9 mouse cellular contexts compared by ENCODE assay signal in genomic region chr4:72049638-72050454, GRCm38 (mm10).
DNase-seq lines count a peak whose midpoint lies in the region; ATAC-seq lines count a peak whose summit lies in the region.
"Had no signal": no experiment of that assay in that cellular context is flagged by ENCODE, and none has a peak within 500 bp of the region (broad histone marks: within the 10 kb centered on the region; RNA-seq: fewer than 3 reads in every experiment).

No protein-coding gene starts in this region.

- no peaks in the 10 kb centered on the region for H3K4me1 ChIP-seq in hindbrain, embryonic 11.5 days (replicated peaks; ENCODE audit: control insufficient read depth, insufficient read depth, low read length)
- peaks cover 6% of the 10 kb centered on the region; the same call in 1 of the 2 replicates for H3K4me1 ChIP-seq in midbrain, embryonic 11.5 days (ENCODE audit: control insufficient read depth, insufficient read depth, low read length)
- H3K4me1 ChIP-seq: limb, embryonic 10.5 days had no signal

- H3K36me3 ChIP-seq in hindbrain, embryonic 11.5 days (ENCODE audit: control insufficient read depth, insufficient read depth, low read length): no peaks in the 10 kb centered on the region
- no peaks in the 10 kb centered on the region for H3K36me3 ChIP-seq in midbrain, embryonic 11.5 days (ENCODE audit: control insufficient read depth, insufficient read depth, low read length)
- H3K36me3 ChIP-seq: G1E; limb, embryonic 10.5 days had no signal

- DNase-seq in R1 (ENCODE audit: low read depth, low spot score): peak; percentile 15
- peak; percentile 72 for DNase-seq in embryo, embryonic 10 days (ENCODE audit: low spot score)
- peak; percentile 56 for DNase-seq in hindbrain, embryonic 11.5 days (ENCODE audit: low spot score)
- DNase-seq in midbrain, embryonic 11.5 days (ENCODE audit: low spot score, missing footprints): peak; percentile 95
- DNase-seq in frontal cortex, adult 2 months (ENCODE audit: extremely low spot score in 1 of 2, low spot score in 1 of 2): no peak
- DNase-seq in right cerebral cortex, adult 18-20 months: no peak
- no peak for DNase-seq in kidney, adult 9 months

- no peak overlapping the region for H3K9ac ChIP-seq in hindbrain, embryonic 11.5 days (ENCODE audit: low read depth, low read length)
- H3K9ac ChIP-seq in midbrain, embryonic 11.5 days (ENCODE audit: low read length): no peak overlapping the region

- H3K9me3 ChIP-seq in hindbrain, embryonic 11.5 days (ENCODE audit: control insufficient read depth, low read length): no peaks in the 10 kb centered on the region
- H3K9me3 ChIP-seq in midbrain, embryonic 11.5 days (ENCODE audit: control insufficient read depth, low read length): no peaks in the 10 kb centered on the region
- H3K9me3 ChIP-seq: G1E; limb, embryonic 10.5 days had no signal

- WGBS in hindbrain, embryonic 11.5 days: 11% methylated on average over 6 of the region's 6 CpGs
- 3% methylated on average over 6 of the region's 6 CpGs for WGBS in midbrain, embryonic 11.5 days

- H3K4me2 ChIP-seq in hindbrain, embryonic 11.5 days (replicated peaks; ENCODE audit: low read depth, low read length): no peak overlapping the region
- no peak overlapping the region for H3K4me2 ChIP-seq in midbrain, embryonic 11.5 days

- ATAC-seq in hindbrain, embryonic 11.5 days (ENCODE audit: low FRiP score): peak; percentile 93
- ATAC-seq in midbrain, embryonic 11.5 days (ENCODE audit: low FRiP score): peak; percentile 96

- no peak overlapping the region for H3K4me3 ChIP-seq in hindbrain, embryonic 11.5 days (ENCODE audit: low read depth, low read length)
- H3K4me3 ChIP-seq in midbrain, embryonic 11.5 days (ENCODE audit: low read depth, low read length): no peak overlapping the region
- H3K4me3 ChIP-seq: limb, embryonic 10.5 days had no signal

- no peak overlapping the region for H3K27ac ChIP-seq in hindbrain, embryonic 11.5 days (ENCODE audit: low read depth, low read length)
- no peak overlapping the region for H3K27ac ChIP-seq in midbrain, embryonic 11.5 days (ENCODE audit: low read depth, low read length)
- H3K27ac ChIP-seq: limb, embryonic 10.5 days had no signal

- peaks cover 29% of the 10 kb centered on the region for H3K27me3 ChIP-seq in hindbrain, embryonic 11.5 days (ENCODE audit: control insufficient read depth, insufficient read depth, low read length)
- H3K27me3 ChIP-seq in midbrain, embryonic 11.5 days (ENCODE audit: control insufficient read depth, insufficient read depth, low read length): peaks cover 53% of the 10 kb centered on the region

Comparison
In these comparisons a context has a peak if more than half of its experiments do, and no peak if none do; other contexts are left out.
1. DNase-seq: peak in R1 (single experiment), embryo, embryonic 10 days (single experiment), hindbrain, embryonic 11.5 days (single experiment) and midbrain, embryonic 11.5 days (single experiment); none in frontal cortex, adult 2 months (0 of 2), right cerebral cortex, adult 18-20 months (single experiment) and kidney, adult 9 months (single experiment).